Mouse (Mus musculus): ENCODE measurements around the gene Itsn2.
"Not testable (repeated sequence)": the region's sequence is repeated elsewhere in the genome, so short reads cannot be mapped to it uniquely, and the experiment has no call there.

Gene Itsn2

GRCm38 (mm10) chr12:4598666-4599428 lies 6.4 kb downstream of the Itsn2 start:
- DNase-seq, result no peak

- no peak for DNase-seq
These were observed 7.3 kb downstream of the Itsn2 start for GRCm38 (mm10) chr12:4599713-4600112.

GRCm38 (mm10) chr12:4606625-4607024 lies 14.2 kb downstream of the Itsn2 start:
- DNase-seq, result no peak

GRCm38 (mm10) chr12:4614722-4615121 lies 22.3 kb downstream of the Itsn2 start:
- DNase-seq, result no peak

GRCm38 (mm10) chr12:4624201-4624600 lies 31.8 kb downstream of the Itsn2 start:
- peak in 1 of 2 experiments; percentile 35 for DNase-seq

GRCm38 (mm10) chr12:4632957-4633356 lies 40.5 kb downstream of the Itsn2 start:
- no peak for DNase-seq

GRCm38 (mm10) chr12:4638438-4638837 lies 46.0 kb downstream of the Itsn2 start:
- DNase-seq, result peak in 1 of 2 experiments; percentile 19

GRCm38 (mm10) chr12:4640737-4641136 lies 48.3 kb downstream of the Itsn2 start:
- DNase-seq, result no peak

- DNase-seq, result no peak
These were observed 64.4 kb downstream of the Itsn2 start for GRCm38 (mm10) chr12:4656813-4657212.

GRCm38 (mm10) chr12:4664929-4665674 lies 72.7 kb downstream of the Itsn2 start:
- peak in 1 of 2 experiments; percentile 8 for DNase-seq

GRCm38 (mm10) chr12:4665675-4666037 lies 73.2 kb downstream of the Itsn2 start:
- DNase-seq, result no peak

- DNase-seq, result no peak
These were observed 83.9 kb downstream of the Itsn2 start for GRCm38 (mm10) chr12:4676336-4676735.

- no peak for DNase-seq
These were observed 87.5 kb downstream of the Itsn2 start for GRCm38 (mm10) chr12:4679971-4680370.

GRCm38 (mm10) chr12:4685441-4685840 lies 93.0 kb downstream of the Itsn2 start:
- no peak for DNase-seq

GRCm38 (mm10) chr12:4688386-4688785 lies 95.9 kb downstream of the Itsn2 start:
- DNase-seq, result no peak

GRCm38 (mm10) chr12:4689341-4689740 lies 96.9 kb downstream of the Itsn2 start:
- DNase-seq, result no peak

- no peak for DNase-seq
These were observed 98.8 kb downstream of the Itsn2 start for GRCm38 (mm10) chr12:4691193-4691592.

- no peak for DNase-seq
These were observed 102.1 kb downstream of the Itsn2 start for GRCm38 (mm10) chr12:4694534-4694933.

- DNase-seq, result not testable (repeated sequence)
These were observed 113.2 kb downstream of the Itsn2 start for GRCm38 (mm10) chr12:4705626-4706025.

GRCm38 (mm10) chr12:4706175-4706574 lies 113.7 kb downstream of the Itsn2 start:
- no peak for DNase-seq

- DNase-seq, result no peak
These were observed 114.5 kb downstream of the Itsn2 start for GRCm38 (mm10) chr12:4706901-4707300.

- DNase-seq, result no peak
These were observed 115.1 kb downstream of the Itsn2 start for GRCm38 (mm10) chr12:4707488-4708017.

GRCm38 (mm10) chr12:4708296-4708695 lies 115.9 kb downstream of the Itsn2 start:
- DNase-seq, result no peak
